Mouse (Mus musculus): Measurements from ENCODE around the gene Tubb2b. TPM values are rescaled to one million over a fixed set of nuclear protein-coding genes. Genes with fewer than 3 reads are reported as not detected.

Tubb2b gene
- polyA plus RNA-seq, 1 experiment from 2014 or later: 13.4 TPM

- Histone ChIP-seq H3K9ac (ENCODE audit: low read length) (no peak overlapping the region), H3K4me1 (replicated peaks; ENCODE audit: control insufficient read depth, insufficient read depth) (no peaks in the 10 kb centered on the region), H3K27me3 (ENCODE audit: control insufficient read depth, insufficient read depth, low read length) (no peaks in the 10 kb centered on the region), H3K4me2 (replicated peaks; ENCODE audit: low read depth) (no peak overlapping the region), H3K27ac (replicated peaks) (no peak overlapping the region), H3K9me3 (ENCODE audit: control insufficient read depth, low read length) (no peaks in the 10 kb centered on the region), H3K36me3 (ENCODE audit: control insufficient read depth, insufficient read depth, low read length) (no peaks in the 10 kb centered on the region), H3K4me3 (ENCODE audit: low read depth, low read length) (no peak overlapping the region)
- TF ChIP-seq EP300 (optimal IDR thresholded peaks at IDR 0.05) (no peak), CTCF (IDR thresholded peaks at IDR 0.05; ENCODE audit: low read depth) (no peak)
- 71% methylated on average over 6 of the region's 6 CpGs for WGBS
- ATAC-seq (ENCODE audit: low FRiP score, low TSS enrichment): no peak
- no peak for DNase-seq (ENCODE audit: low spot score)
Measured at GRCm38 (mm10) chr13:34116508-34116907, 13.8 kb downstream of the Tubb2b start.

GRCm38 (mm10) chr13:34114654-34115053 lies 15.6 kb downstream of the Tubb2b start:
- H3K9me3 ChIP-seq (ENCODE audit: control insufficient read depth, low read length): no peaks in the 10 kb centered on the region
- no peaks in the 10 kb centered on the region for H3K27me3 ChIP-seq (ENCODE audit: control insufficient read depth, insufficient read depth, low read length)
- 83% methylated on average over 4 of the region's 4 CpGs for WGBS
- ATAC-seq (ENCODE audit: low FRiP score, low TSS enrichment): no peak
- no peaks in the 10 kb centered on the region for H3K36me3 ChIP-seq (ENCODE audit: control insufficient read depth, insufficient read depth, low read length)
- no peak for TF ChIP-seq CTCF (IDR thresholded peaks at IDR 0.05; ENCODE audit: low read depth)
- TF ChIP-seq EP300 (optimal IDR thresholded peaks at IDR 0.05): no peak
- H3K4me1 ChIP-seq (replicated peaks; ENCODE audit: control insufficient read depth, insufficient read depth): no peaks in the 10 kb centered on the region
- H3K4me2 ChIP-seq (replicated peaks; ENCODE audit: low read depth): no peak overlapping the region
- H3K4me3 ChIP-seq (ENCODE audit: low read depth, low read length): no peak overlapping the region
- no peak overlapping the region for H3K27ac ChIP-seq (replicated peaks)
- no peak for DNase-seq (ENCODE audit: low spot score)
- H3K9ac ChIP-seq (ENCODE audit: low read length): no peak overlapping the region

- TF ChIP-seq CTCF (IDR thresholded peaks at IDR 0.05; ENCODE audit: low read depth) (no peak), EP300 (optimal IDR thresholded peaks at IDR 0.05) (no peak)
- ATAC-seq (ENCODE audit: low FRiP score, low TSS enrichment) (no peak), DNase-seq (ENCODE audit: low spot score) (no peak)
- no peak overlapping the region for H3K9ac ChIP-seq (ENCODE audit: low read length)
- H3K4me3 ChIP-seq (ENCODE audit: low read depth, low read length): no peak overlapping the region
- H3K9me3 ChIP-seq (ENCODE audit: control insufficient read depth, low read length): no peaks in the 10 kb centered on the region
- H3K36me3 ChIP-seq (ENCODE audit: control insufficient read depth, insufficient read depth, low read length): no peaks in the 10 kb centered on the region
- H3K4me2 ChIP-seq (replicated peaks; ENCODE audit: low read depth): no peak overlapping the region
- H3K4me1 ChIP-seq (replicated peaks; ENCODE audit: control insufficient read depth, insufficient read depth): no peaks in the 10 kb centered on the region
- H3K27ac ChIP-seq (replicated peaks): no peak overlapping the region
- 80% methylated on average over 3 of the region's 3 CpGs for WGBS
- H3K27me3 ChIP-seq (ENCODE audit: control insufficient read depth, insufficient read depth, low read length): no peaks in the 10 kb centered on the region
Measured at GRCm38 (mm10) chr13:34113086-34113485, 17.2 kb downstream of the Tubb2b start.

- H3K36me3 ChIP-seq (ENCODE audit: control insufficient read depth, insufficient read depth, low read length): no peaks in the 10 kb centered on the region
- peak; percentile 53 for DNase-seq (ENCODE audit: low spot score)
- 41% methylated on average over 5 of the region's 5 CpGs for WGBS
- no peaks in the 10 kb centered on the region for H3K9me3 ChIP-seq (ENCODE audit: control insufficient read depth, low read length)
- peak; percentile 95 for ATAC-seq (ENCODE audit: low FRiP score, low TSS enrichment)
- H3K27ac ChIP-seq (replicated peaks): no peak overlapping the region
- no peaks in the 10 kb centered on the region for H3K27me3 ChIP-seq (ENCODE audit: control insufficient read depth, insufficient read depth, low read length)
- no peak overlapping the region for H3K4me2 ChIP-seq (replicated peaks; ENCODE audit: low read depth)
- no peak overlapping the region for H3K4me3 ChIP-seq (ENCODE audit: low read depth, low read length)
- H3K4me1 ChIP-seq (replicated peaks; ENCODE audit: control insufficient read depth, insufficient read depth): no peaks in the 10 kb centered on the region
- no peak for TF ChIP-seq EP300 (optimal IDR thresholded peaks at IDR 0.05)
- no peak overlapping the region for H3K9ac ChIP-seq (ENCODE audit: low read length)
Measured at GRCm38 (mm10) chr13:34112369-34113081, 17.7 kb downstream of the Tubb2b start.

- no peak overlapping the region for H3K27ac ChIP-seq (replicated peaks)
- WGBS: 78% methylated on average over 3 of the region's 3 CpGs
- 0 out of 2 replicates have a peak, but pooled peaks have one; percentile 6 for ATAC-seq (ENCODE audit: low FRiP score, low TSS enrichment)
Measured at GRCm38 (mm10) chr13:34111878-34112277, 18.4 kb downstream of the Tubb2b start.

GRCm38 (mm10) chr13:34111019-34111418 lies 19.2 kb downstream of the Tubb2b start:
- H3K4me3 ChIP-seq (ENCODE audit: low read depth, low read length): no peak overlapping the region
- H3K27ac ChIP-seq (replicated peaks): no peak overlapping the region
- no peak for DNase-seq (ENCODE audit: low spot score)
- TF ChIP-seq EP300 (optimal IDR thresholded peaks at IDR 0.05) (no peak), CTCF (IDR thresholded peaks at IDR 0.05; ENCODE audit: low read depth) (no peak)
- no peak overlapping the region for H3K4me2 ChIP-seq (replicated peaks; ENCODE audit: low read depth)
- ATAC-seq (ENCODE audit: low FRiP score, low TSS enrichment): no peak
- H3K9ac ChIP-seq (ENCODE audit: low read length): no peak overlapping the region
- WGBS: 27% methylated on average over 5 of the region's 5 CpGs
- no peaks in the 10 kb centered on the region for H3K36me3 ChIP-seq (ENCODE audit: control insufficient read depth, insufficient read depth, low read length)
- H3K9me3 ChIP-seq (ENCODE audit: control insufficient read depth, low read length): no peaks in the 10 kb centered on the region
- H3K4me1 ChIP-seq (replicated peaks; ENCODE audit: control insufficient read depth, insufficient read depth): no peaks in the 10 kb centered on the region
- H3K27me3 ChIP-seq (ENCODE audit: control insufficient read depth, insufficient read depth, low read length): no peaks in the 10 kb centered on the region

More at GRCm38 (mm10) chr13:34111878-34112277, 18.4 kb downstream of the Tubb2b start:
- DNase-seq (ENCODE audit: low spot score): no peak
- Histone ChIP-seq H3K4me2 (replicated peaks; ENCODE audit: low read depth) (no peak overlapping the region), H3K27me3 (ENCODE audit: control insufficient read depth, insufficient read depth, low read length) (no peaks in the 10 kb centered on the region), H3K9ac (ENCODE audit: low read length) (no peak overlapping the region), H3K4me1 (replicated peaks; ENCODE audit: control insufficient read depth, insufficient read depth) (no peaks in the 10 kb centered on the region), H3K9me3 (ENCODE audit: control insufficient read depth, low read length) (no peaks in the 10 kb centered on the region), H3K4me3 (ENCODE audit: low read depth, low read length) (no peak overlapping the region), H3K36me3 (ENCODE audit: control insufficient read depth, insufficient read depth, low read length) (no peaks in the 10 kb centered on the region)
- no peak for TF ChIP-seq CTCF (IDR thresholded peaks at IDR 0.05; ENCODE audit: low read depth)
- TF ChIP-seq EP300 (optimal IDR thresholded peaks at IDR 0.05): no peak

Measured in stomach, postnatal 0 days (tissue).